Mouse (Mus musculus) B cell, adult (primary cell): ENCODE measurements around the gene Klk1b24. TPM values are rescaled to one million over a fixed set of nuclear protein-coding genes. Genes with fewer than 3 reads are reported as not detected.

ENCODE experiments used
- total RNA-seq: library from RNA; stranded (reverse); gene quantifications from 4 replicates; pipeline ENCODE4 v1.2.4, GENCODE M21; 2023; ENCODE audit not compliant: inconsistent age

Klk1b24 gene
- total RNA-seq, result not detected in 4 replicates

GRCm38 (mm10) chr7:44187936-44188335 is at the start of gene Klk1b24:
TSS of gene Klk1b24 (plus strand) at chr7:44188236.

GRCm38 (mm10) chr7:44197891-44198290 is 9.9 kb downstream of the Klk1b24 start, which contains the start of gene Klk1b3:
TSS of gene Klk1b3 (plus strand) at chr7:44198191.

DNA sequence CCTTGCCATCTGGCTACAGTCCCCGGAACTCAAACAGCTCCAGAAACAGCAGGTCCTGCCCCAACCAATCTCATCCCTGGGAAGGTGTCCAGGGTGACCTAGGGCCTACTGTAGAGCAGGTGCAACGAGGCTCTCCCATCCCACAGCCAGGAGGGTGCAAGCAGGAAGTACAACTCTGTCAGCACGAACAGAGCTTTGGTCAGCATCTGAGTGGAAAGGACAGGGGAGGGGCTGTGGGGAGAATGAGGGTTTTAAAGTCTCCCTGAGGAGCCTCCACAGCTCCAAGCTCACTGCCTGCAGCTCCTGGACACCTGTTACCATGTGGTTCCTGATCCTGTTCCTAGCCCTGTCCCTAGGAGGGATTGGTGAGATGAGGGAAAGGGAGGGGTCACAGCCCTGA is 19.1 kb downstream of the Klk1b24 start, which contains the start of gene Klk1b4:
Gene Klk1b4 (plus strand): TSS at position 301 of the 400 bp plus-strand sequence.

DNA sequence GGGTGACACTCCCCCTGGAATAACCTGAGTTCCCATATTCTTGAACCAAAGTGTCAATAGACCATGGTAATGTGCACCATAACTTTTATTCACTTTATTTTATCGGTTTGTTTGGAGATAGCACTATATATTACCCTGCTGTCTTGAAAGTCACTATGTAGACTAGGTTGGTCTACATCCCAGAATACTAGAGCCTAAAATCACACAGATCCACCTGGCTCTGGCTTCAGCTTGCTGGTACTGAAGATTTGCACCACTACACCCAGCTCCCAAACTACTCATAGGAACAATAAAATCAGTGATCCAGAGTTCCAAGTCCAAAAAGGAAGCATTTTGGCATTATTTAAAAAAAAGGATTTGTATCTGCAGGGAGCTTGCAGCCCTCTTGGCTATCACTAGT is 27.6 kb downstream of the Klk1b24 start, which contains the start of gene Klk1b5:
Gene Klk1b5 (plus strand): TSS at position 301 of the 400 bp plus-strand sequence.

DNA sequence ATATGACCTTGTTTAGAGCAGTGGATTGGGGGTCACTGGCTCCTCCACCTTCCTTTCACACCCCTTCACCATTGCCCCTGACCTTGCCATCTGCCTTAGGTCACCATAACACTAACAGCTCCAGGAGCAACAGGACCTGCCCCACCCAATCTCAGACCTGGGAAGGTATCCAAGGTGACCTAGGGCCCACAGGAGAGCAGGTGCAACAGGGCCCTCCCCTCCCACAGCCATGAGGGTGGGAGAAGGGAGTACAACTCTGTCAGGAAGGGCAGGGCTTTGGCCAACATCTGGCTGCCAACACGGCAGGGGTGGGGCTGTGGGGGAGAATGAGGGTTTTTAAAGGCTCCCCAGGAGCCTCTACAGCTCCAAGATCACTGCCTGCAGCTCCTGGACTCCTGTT is 37.0 kb downstream of the Klk1b24 start, which contains the start of gene Klk1:
Gene Klk1 (plus strand): TSS at position 285 of the 400 bp plus-strand sequence.

GRCm38 (mm10) chr7:44235909-44236308 is 47.9 kb downstream of the Klk1b24 start, which contains the start of gene Gm36864:
TSS of gene Gm36864 (plus strand) at chr7:44236177.

Other genes with a start within 250 kb of the Klk1b24 start
- gene Klk1b8, start 237.6 kb upstream of the Klk1b24 start, total RNA-seq, result not detected in 4 replicates
- not detected in 4 replicates for gene Klk1b1, start 221.5 kb upstream of the Klk1b24 start, total RNA-seq
- gene Klk1b9, start 212.2 kb upstream of the Klk1b24 start, total RNA-seq, result not detected in 4 replicates
- gene Klk1b11, start 192.4 kb upstream of the Klk1b24 start, total RNA-seq, result not detected in 4 replicates
- gene Klk1b26, start 176.1 kb upstream of the Klk1b24 start, total RNA-seq, result not detected in 4 replicates
- not detected in 4 replicates for gene Klk1b27, start 135.9 kb upstream of the Klk1b24 start, total RNA-seq
- gene Klk1b21, start 85.9 kb upstream of the Klk1b24 start, total RNA-seq, result not detected in 4 replicates
- gene Klk1b22, start 75.6 kb upstream of the Klk1b24 start, total RNA-seq, result not detected in 4 replicates
- not detected in 4 replicates for gene Klk1b16, start 51.5 kb upstream of the Klk1b24 start, total RNA-seq
- not detected in 4 replicates for gene Klk1b3, start 10.0 kb downstream of the Klk1b24 start, total RNA-seq
- not detected in 4 replicates for gene Klk1b4, start 19.2 kb downstream of the Klk1b24 start, total RNA-seq
- not detected in 4 replicates for gene Klk1b5, start 27.7 kb downstream of the Klk1b24 start, total RNA-seq
- gene Klk1, start 37.1 kb downstream of the Klk1b24 start, total RNA-seq, result not detected in 4 replicates
- gene Gm36864, start 47.9 kb downstream of the Klk1b24 start, total RNA-seq, result not detected in 4 replicates
- 0.87 to 1.9 TPM (median 1.5 TPM) in 4 replicates for gene 1700028J19Rik, start 58.5 kb downstream of the Klk1b24 start, total RNA-seq
- 153 to 193 TPM (median 178 TPM) in 4 replicates for gene 2410002F23Rik, start 58.5 kb downstream of the Klk1b24 start, total RNA-seq
- gene Acp4, start 69.1 kb downstream of the Klk1b24 start, total RNA-seq, result not detected in 4 replicates
- not detected in 4 replicates for gene Gm15517, start 73.2 kb downstream of the Klk1b24 start, total RNA-seq
- 1.00 to 2.5 TPM (median 1.2 TPM) in 4 replicates for gene Clec11a, start 118.7 kb downstream of the Klk1b24 start, total RNA-seq
- gene Shank1, start 122.0 kb downstream of the Klk1b24 start, total RNA-seq, result 29.6 to 39.7 TPM (median 36.1 TPM) in 4 replicates
- gene Syt3, start 195.9 kb downstream of the Klk1b24 start, total RNA-seq, result not detected in 4 replicates
- gene 1700008O03Rik, start 197.6 kb downstream of the Klk1b24 start, total RNA-seq, result not detected in 4 replicates
- gene Lrrc4b, start 240.8 kb downstream of the Klk1b24 start, total RNA-seq, result not detected in 4 replicates